25 mouse cellular contexts compared by ENCODE assay signal in genomic region chr12:8362400-8362799, GRCm38 (mm10). TPM values are rescaled to one million over a fixed set of nuclear protein-coding genes. Genes with fewer than 3 reads are reported as not detected.
A peak's percentile ranks its signal among the peaks of the same experiment; 100 is the strongest.
DNase-seq lines count a peak whose midpoint lies in the region; ATAC-seq lines count a peak whose summit lies in the region.
"Had no signal": no experiment of that assay in that cellular context is flagged by ENCODE, and none has a peak within 500 bp of the region (broad histone marks: within the 10 kb centered on the region; RNA-seq: fewer than 3 reads in every experiment).

No protein-coding gene starts in this region.

- 89% methylated on average over 7 of the region's 7 CpGs for WGBS in forebrain, embryonic 10.5 days
- 66% methylated on average over 7 of the region's 7 CpGs for WGBS in forebrain, embryonic 15.5 days
- 29% methylated on average over 7 of the region's 7 CpGs for whole genome bisulfite sequencing in lung, embryonic 16.5 days
- WGBS in midbrain, embryonic 10.5 days: 88% methylated on average over 7 of the region's 7 CpGs
- 82% methylated on average over 7 of the region's 7 CpGs for WGBS in midbrain, embryonic 14.5 days
- 88% methylated on average over 7 of the region's 7 CpGs for WGBS in neural tube, embryonic 11.5 days

- H3K4me3 ChIP-seq in forebrain, embryonic 10.5 days: no peak overlapping the region
- no peak overlapping the region for H3K4me3 ChIP-seq in forebrain, embryonic 15.5 days
- no peak overlapping the region for H3K4me3 ChIP-seq in lung, embryonic 16.5 days (ENCODE audit: low read length)
- no peak overlapping the region for H3K4me3 ChIP-seq in midbrain, embryonic 10.5 days
- H3K4me3 ChIP-seq in midbrain, embryonic 14.5 days (replicated peaks; ENCODE audit: low read depth, low read length): no peak overlapping the region
- no peak overlapping the region for H3K4me3 ChIP-seq in neural tube, embryonic 11.5 days (ENCODE audit: low read depth, low read length)
- H3K4me3 ChIP-seq: embryonic facial prominence, embryonic 10.5 days; embryonic facial prominence, embryonic 12.5 days; forebrain, embryonic 12.5 days had no signal

- no peak for DNase-seq in forebrain, embryonic 10.5 days (ENCODE audit: extremely low spot score, low spot score)
- DNase-seq in lung, postnatal 14 days: no peak
- no peak for DNase-seq in midbrain, embryonic 10.5 days (ENCODE audit: low spot score)
- DNase-seq in midbrain, embryonic 14.5 days: no peak
- DNase-seq in neural tube, embryonic 11.5 days (ENCODE audit: low spot score): peak; percentile 5
- DNase-seq in neural tube, embryonic 10.5 days (ENCODE audit: extremely low spot score, low spot score): no peak
- DNase-seq: adrenal gland, adult 8-10 months; adrenal gland, postnatal 14 days; B cell, adult 2 months; cerebellum, adult 11-12 months; cerebellum, adult 2 months; cerebellum, adult 9-10 months; cerebellum, postnatal 10 days; cerebellum, postnatal 25 days had no signal

- no peak for ATAC-seq in forebrain, embryonic 15.5 days (replicated peaks)
- no peak for ATAC-seq in lung, embryonic 16.5 days (ENCODE audit: low read depth)
- no peak for ATAC-seq in midbrain, embryonic 14.5 days (ENCODE audit: low FRiP score, low TSS enrichment)
- ATAC-seq in neural tube, embryonic 11.5 days (ENCODE audit: insufficient read depth, low FRiP score, low TSS enrichment): no peak
- ATAC-seq: activated CD4-positive, CD25-positive, alpha-beta regulatory T cell, adult 4 months; CD4-positive, CD25-positive, alpha-beta regulatory T cell, adult 4 months; forebrain, embryonic 14.5 days; Patski had no signal

- no peaks in the 10 kb centered on the region for H3K27me3 ChIP-seq in forebrain, embryonic 10.5 days (ENCODE audit: poor library complexity, severe bottlenecking)
- no peaks in the 10 kb centered on the region for H3K27me3 ChIP-seq in forebrain, embryonic 15.5 days
- H3K27me3 ChIP-seq in lung, embryonic 16.5 days (ENCODE audit: control insufficient read depth, insufficient read depth, low read depth, low read length): no peaks in the 10 kb centered on the region
- H3K27me3 ChIP-seq in midbrain, embryonic 10.5 days (ENCODE audit: low read depth, poor library complexity, severe bottlenecking): peaks cover 30% of the 10 kb centered on the region
- no peaks in the 10 kb centered on the region for H3K27me3 ChIP-seq in midbrain, embryonic 14.5 days (ENCODE audit: control insufficient read depth, insufficient read depth, low read length)
- no peaks in the 10 kb centered on the region for H3K27me3 ChIP-seq in neural tube, embryonic 11.5 days (ENCODE audit: control insufficient read depth, insufficient read depth, low read length)
- H3K27me3 ChIP-seq: CH12.LX; embryonic facial prominence, embryonic 12.5 days; forebrain, embryonic 12.5 days; Patski had no signal

- no peak overlapping the region for H3K4me2 ChIP-seq in forebrain, embryonic 15.5 days (replicated peaks)
- H3K4me2 ChIP-seq in lung, embryonic 16.5 days (ENCODE audit: low read depth, low read length): no peak overlapping the region
- H3K4me2 ChIP-seq in midbrain, embryonic 14.5 days (ENCODE audit: low read length): no peak overlapping the region
- no peak overlapping the region for H3K4me2 ChIP-seq in neural tube, embryonic 11.5 days (ENCODE audit: low read depth)
- H3K4me2 ChIP-seq: embryonic facial prominence, embryonic 12.5 days; forebrain, embryonic 12.5 days had no signal

- H3K27ac ChIP-seq in forebrain, embryonic 10.5 days: peak overlapping the region; percentile 86
- no peak overlapping the region for H3K27ac ChIP-seq in forebrain, embryonic 15.5 days (replicated peaks)
- peak overlapping the region; percentile 21; the same call in 1 of the 2 replicates for H3K27ac ChIP-seq in lung, embryonic 16.5 days (ENCODE audit: low read length)
- H3K27ac ChIP-seq in midbrain, embryonic 10.5 days (replicated peaks): peak overlapping the region; percentile 55
- H3K27ac ChIP-seq in midbrain, embryonic 14.5 days (replicated peaks; ENCODE audit: low read depth, low read length): no peak overlapping the region
- H3K27ac ChIP-seq in neural tube, embryonic 11.5 days (ENCODE audit: low read depth, low read length): no peak overlapping the region
- H3K27ac ChIP-seq: embryonic facial prominence, embryonic 10.5 days; embryonic facial prominence, embryonic 12.5 days; forebrain, embryonic 12.5 days had no signal

- H3K9ac ChIP-seq in forebrain, embryonic 15.5 days (replicated peaks): no peak overlapping the region
- no peak overlapping the region for H3K9ac ChIP-seq in lung, embryonic 16.5 days (ENCODE audit: low read length)
- no peak overlapping the region for H3K9ac ChIP-seq in midbrain, embryonic 14.5 days (replicated peaks; ENCODE audit: low read length)
- no peak overlapping the region for H3K9ac ChIP-seq in neural tube, embryonic 11.5 days (ENCODE audit: low read length)
- H3K9ac ChIP-seq: embryonic facial prominence, embryonic 12.5 days; forebrain, embryonic 12.5 days had no signal

- H3K4me1 ChIP-seq in forebrain, embryonic 10.5 days: peaks cover 48% of the 10 kb centered on the region
- H3K4me1 ChIP-seq in forebrain, embryonic 15.5 days: peaks cover 15% of the 10 kb centered on the region
- peaks cover 23% of the 10 kb centered on the region; the same call in 1 of the 2 replicates for H3K4me1 ChIP-seq in lung, embryonic 16.5 days (replicated peaks; ENCODE audit: control insufficient read depth, insufficient read depth, low read length)
- peaks cover 48% of the 10 kb centered on the region for H3K4me1 ChIP-seq in midbrain, embryonic 10.5 days
- H3K4me1 ChIP-seq in midbrain, embryonic 14.5 days (ENCODE audit: control insufficient read depth, insufficient read depth, low read length): peaks cover 11% of the 10 kb centered on the region; the same call in 1 of the 2 replicates
- peaks cover 13% of the 10 kb centered on the region; the same call in 1 of the 2 replicates for H3K4me1 ChIP-seq in neural tube, embryonic 11.5 days (ENCODE audit: control insufficient read depth, insufficient read depth, low read length)

- no peaks in the 10 kb centered on the region for H3K36me3 ChIP-seq in forebrain, embryonic 10.5 days (replicated peaks)
- no peaks in the 10 kb centered on the region for H3K36me3 ChIP-seq in forebrain, embryonic 15.5 days
- no peaks in the 10 kb centered on the region for H3K36me3 ChIP-seq in lung, embryonic 16.5 days (ENCODE audit: control insufficient read depth, insufficient read depth, low read length)
- no peaks in the 10 kb centered on the region for H3K36me3 ChIP-seq in midbrain, embryonic 10.5 days
- no peaks in the 10 kb centered on the region for H3K36me3 ChIP-seq in midbrain, embryonic 14.5 days (ENCODE audit: control insufficient read depth, insufficient read depth, low read length)
- H3K36me3 ChIP-seq in neural tube, embryonic 11.5 days (ENCODE audit: control insufficient read depth, insufficient read depth, low read length): no peaks in the 10 kb centered on the region
- H3K36me3 ChIP-seq: embryonic facial prominence, embryonic 10.5 days; embryonic facial prominence, embryonic 12.5 days; forebrain, embryonic 12.5 days; G1E had no signal

- H3K9me3 ChIP-seq in forebrain, embryonic 10.5 days: no peaks in the 10 kb centered on the region
- no peaks in the 10 kb centered on the region for H3K9me3 ChIP-seq in forebrain, embryonic 15.5 days
- H3K9me3 ChIP-seq in lung, embryonic 16.5 days (ENCODE audit: control insufficient read depth, low read length): no peaks in the 10 kb centered on the region
- H3K9me3 ChIP-seq in midbrain, embryonic 10.5 days (replicated peaks): no peaks in the 10 kb centered on the region
- H3K9me3 ChIP-seq in midbrain, embryonic 14.5 days (ENCODE audit: control insufficient read depth, low read length): no peaks in the 10 kb centered on the region
- H3K9me3 ChIP-seq in neural tube, embryonic 11.5 days (ENCODE audit: control insufficient read depth, low read length): no peaks in the 10 kb centered on the region
- H3K9me3 ChIP-seq: embryonic facial prominence, embryonic 10.5 days; embryonic facial prominence, embryonic 12.5 days; forebrain, embryonic 12.5 days; G1E had no signal

RNA-seq across cellular contexts. Expression of gene Hs1bp3, which starts 49.2 kb away (rescaled TPM):
- polyA plus RNA-seq in forebrain, embryonic 10.5 days (2016; fragmentation: Nextera tagmentation; extraction: Ambion mirVana): 15.3 and 17.8 TPM in 2 replicates
- polyA plus RNA-seq in forebrain, embryonic 15.5 days (2015; fragmentation: Nextera tagmentation; extraction: Ambion mirVana): 11.0 and 11.6 TPM in 2 replicates
- polyA plus RNA-seq in lung, embryonic 16.5 days (2015; fragmentation: Nextera tagmentation; extraction: Ambion mirVana): 16.4 and 16.9 TPM in 2 replicates
- 14.9 and 15.8 TPM in 2 replicates for polyA plus RNA-seq in midbrain, embryonic 10.5 days (2016; fragmentation: Nextera tagmentation; extraction: Ambion mirVana)
- polyA plus RNA-seq in midbrain, embryonic 14.5 days (2014; fragmentation: Nextera tagmentation; extraction: Ambion mirVana): 6.7 and 7.0 TPM in 2 replicates
- polyA plus RNA-seq in neural tube, embryonic 11.5 days (2014; fragmentation: Nextera tagmentation; extraction: Ambion mirVana): 8.6 and 11.2 TPM in 2 replicates

Comparison
In these comparisons a context has a peak if more than half of its experiments do, and no peak if none do; other contexts are left out.
1. H3K27ac ChIP-seq: peak in forebrain, embryonic 10.5 days (single experiment), lung, embryonic 16.5 days (single experiment) and midbrain, embryonic 10.5 days (single experiment); none in forebrain, embryonic 15.5 days (single experiment), midbrain, embryonic 14.5 days (single experiment) and neural tube, embryonic 11.5 days (single experiment).